Mouse (Mus musculus): ENCODE data around the gene Ripk3.

- TF ChIP-seq MAX (IDR thresholded peaks at IDR 0.05; ENCODE audit: low read depth) (no peak), CEBPB (IDR thresholded peaks at IDR 0.05; ENCODE audit: insufficient read depth, poor library complexity, severe bottlenecking) (no peak), POLR2A (IDR thresholded peaks at IDR 0.05; ENCODE audit: insufficient read length, low read depth) (no peak), SRF (IDR thresholded peaks at IDR 0.05; ENCODE audit: control insufficient read depth, insufficient read length, low read depth) (no peak), MYOD1 (IDR thresholded peaks at IDR 0.05; ENCODE audit: control insufficient read depth in 1 of 3, insufficient read length in 2 of 3, low read depth in 2 of 3) (no peak), E2F4 (IDR thresholded peaks at IDR 0.05; ENCODE audit: insufficient read depth) (no peak), MYOG (IDR thresholded peaks at IDR 0.05; ENCODE audit: control insufficient read depth in 1 of 3, insufficient read depth in 1 of 3, insufficient read length in 2 of 3, low read depth in 2 of 3) (no peak), TCF3 (IDR thresholded peaks at IDR 0.05; ENCODE audit: insufficient read length, low read depth) (no peak), REST (IDR thresholded peaks at IDR 0.05; ENCODE audit: insufficient read depth, insufficient read length) (no peak)
These were observed 9.0 kb downstream of the Ripk3 start for GRCm38 (mm10) chr14:55779656-55780055.

Data from myocyte (in vitro differentiated cells).